Mouse (Mus musculus): Measurements from ENCODE around the gene Abtb2. TPM values are rescaled to one million over a fixed set of nuclear protein-coding genes. Genes with fewer than 3 reads are reported as not detected.

Gene Abtb2
- polyA plus RNA-seq, 1 experiment, result 10.4 TPM

DNA sequence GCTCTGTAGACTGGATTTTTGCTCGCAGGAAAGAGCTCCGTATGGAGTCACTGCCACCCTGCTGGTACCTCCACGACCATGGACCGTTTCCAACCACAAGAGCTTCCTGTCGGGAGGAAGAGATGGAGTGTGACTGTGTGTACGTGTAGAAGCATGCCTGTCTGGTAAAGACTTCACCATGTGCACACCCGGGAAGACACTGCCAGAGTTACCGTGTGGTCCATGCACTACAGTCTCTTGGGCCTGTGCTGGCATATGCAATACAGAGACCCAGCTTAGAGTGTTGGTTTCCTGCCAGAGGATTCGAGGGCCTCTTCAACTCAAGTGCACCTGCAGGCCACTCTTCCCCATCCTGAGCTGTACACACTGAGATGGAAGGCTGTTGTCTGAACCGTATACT is 41.8 kb downstream of the Abtb2 start:
- WGBS, result 57% methylated on average over 10 of the region's 10 CpGs
- TF ChIP-seq POLR2A (IDR thresholded peaks at IDR 0.05; ENCODE audit: borderline replicate concordance, extremely low read depth, low read depth, low read length), result no peak
- peak; percentile 72 for DNase-seq
- Histone ChIP-seq H3K4me1 (ENCODE audit: control insufficient read depth, insufficient read depth, low read length) (peaks cover 8% of the 10 kb centered on the region), H3K4me3 (replicated peaks; ENCODE audit: extremely low read depth, low read depth, low read length) (no peak overlapping the region)

DNA sequence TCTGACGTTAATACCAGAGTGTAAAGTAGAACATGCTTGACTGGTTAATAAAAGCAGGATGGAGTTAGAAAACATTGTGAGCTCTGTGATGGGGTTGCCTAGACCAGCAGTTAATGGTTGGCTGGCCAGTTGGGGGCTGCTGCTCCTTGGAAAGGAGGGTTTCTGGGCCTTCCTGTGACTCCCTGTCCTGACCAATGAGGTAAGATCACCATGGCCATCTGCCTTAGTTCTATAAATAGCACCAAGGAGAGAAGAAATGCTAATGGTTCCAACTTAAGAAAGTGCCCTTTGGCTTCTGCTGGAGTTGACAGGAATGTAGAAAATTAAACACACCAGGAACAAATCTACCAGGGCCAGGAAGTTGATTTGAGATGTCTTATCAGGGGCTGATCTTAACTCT is 42.8 kb downstream of the Abtb2 start:
- no peak for TF ChIP-seq CTCF (IDR thresholded peaks at IDR 0.05; ENCODE audit: insufficient read depth, low read length)
- TF ChIP-seq POLR2A (IDR thresholded peaks at IDR 0.05; ENCODE audit: borderline replicate concordance, extremely low read depth, low read depth, low read length), result no peak
- DNase-seq, result no peak
- Histone ChIP-seq H3K4me3 (replicated peaks; ENCODE audit: extremely low read depth, low read depth, low read length) (no peak overlapping the region), H3K4me1 (ENCODE audit: control insufficient read depth, insufficient read depth, low read length) (peaks cover 8% of the 10 kb centered on the region)
- WGBS, result 44% methylated on average over 1 of the region's 1 CpGs

DNA sequence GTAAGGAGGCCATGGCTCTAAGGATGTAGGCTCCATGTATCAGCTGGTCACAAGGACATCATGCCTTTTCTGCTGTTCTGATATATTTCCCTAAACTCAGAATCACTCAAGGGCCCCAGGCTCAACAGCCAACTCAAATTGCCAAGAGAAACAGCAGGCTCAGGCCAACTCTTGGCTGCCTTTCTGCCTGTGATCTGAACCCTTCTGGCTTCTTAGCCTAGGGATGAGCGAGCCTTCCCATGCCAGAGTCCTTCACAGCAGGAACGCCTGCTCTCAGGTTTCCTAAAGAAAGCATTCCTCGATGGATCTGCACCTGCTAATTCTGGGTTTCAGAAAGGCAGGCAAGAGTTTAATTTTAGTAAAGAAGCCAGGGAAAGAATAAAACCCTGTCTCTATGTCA is 43.4 kb downstream of the Abtb2 start:
- Histone ChIP-seq H3K4me1 (ENCODE audit: control insufficient read depth, insufficient read depth, low read length) (peaks cover 8% of the 10 kb centered on the region), H3K4me3 (replicated peaks; ENCODE audit: extremely low read depth, low read depth, low read length) (no peak overlapping the region)
- TF ChIP-seq POLR2A (IDR thresholded peaks at IDR 0.05; ENCODE audit: borderline replicate concordance, extremely low read depth, low read depth, low read length) (no peak), CTCF (IDR thresholded peaks at IDR 0.05; ENCODE audit: insufficient read depth, low read length) (no peak)
- DNase-seq, result no peak
- 56% methylated on average over 3 of the region's 3 CpGs for WGBS

DNA sequence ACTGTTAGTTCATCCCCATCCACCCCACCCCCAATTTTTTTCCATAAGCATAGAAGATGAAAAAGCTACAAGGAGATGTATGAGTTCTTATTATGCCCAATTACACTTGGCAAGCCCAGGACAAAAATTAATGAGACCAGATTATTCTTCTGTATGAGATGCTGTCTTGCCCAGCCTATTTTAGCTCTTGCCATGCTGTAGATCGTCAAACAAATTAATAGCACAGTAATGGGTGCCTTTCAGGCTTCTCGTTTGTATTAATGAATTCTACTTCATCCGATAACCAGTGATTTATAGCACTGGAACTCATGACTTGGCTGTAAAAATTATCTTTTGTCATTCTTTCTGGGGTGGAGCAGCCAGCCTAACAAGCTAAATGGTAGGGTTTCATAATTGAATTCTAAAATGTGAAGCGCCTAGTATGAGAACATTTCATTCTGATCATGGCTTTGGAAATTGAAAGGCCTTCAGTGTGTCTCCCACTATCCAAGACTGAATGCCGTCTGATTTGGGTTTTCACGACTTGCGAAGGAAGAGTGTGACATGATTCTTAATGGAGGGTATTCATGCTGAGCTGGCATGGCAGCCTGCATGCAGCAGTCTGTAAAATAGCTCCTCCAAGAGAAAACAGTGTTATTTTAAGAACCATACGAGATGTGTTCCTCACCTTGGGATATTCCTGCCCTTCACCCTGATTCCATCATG is 44.9 kb downstream of the Abtb2 start:
- no peak for DNase-seq
- Histone ChIP-seq H3K4me3 (replicated peaks; ENCODE audit: extremely low read depth, low read depth, low read length) (no peak overlapping the region), H3K4me1 (ENCODE audit: control insufficient read depth, insufficient read depth, low read length) (peaks cover 8% of the 10 kb centered on the region)
- 93% methylated on average over 8 of the region's 8 CpGs for WGBS
- TF ChIP-seq POLR2A (IDR thresholded peaks at IDR 0.05; ENCODE audit: borderline replicate concordance, extremely low read depth, low read depth, low read length), result no peak
- no peak for TF ChIP-seq CTCF (IDR thresholded peaks at IDR 0.05; ENCODE audit: insufficient read depth, low read length)

DNA sequence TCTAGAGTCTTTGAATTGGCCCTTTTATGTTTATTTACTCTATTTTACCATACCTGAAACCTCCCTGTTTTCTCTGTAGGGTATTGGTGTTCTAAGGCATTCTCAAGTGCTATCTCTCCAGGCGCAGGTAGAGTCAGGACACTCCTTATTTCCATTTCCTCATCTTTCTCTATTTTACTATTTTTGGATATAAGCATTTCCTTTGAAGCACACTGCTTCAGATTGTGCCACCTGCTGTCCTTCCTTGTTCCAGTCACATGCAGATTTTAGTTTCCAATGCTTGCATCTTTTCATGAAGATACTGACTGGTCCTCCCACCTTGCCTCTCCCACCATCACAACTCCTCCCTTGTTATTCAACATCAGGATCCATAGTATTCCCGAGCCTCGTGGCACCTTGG is 47.8 kb downstream of the Abtb2 start:
- Histone ChIP-seq H3K4me1 (ENCODE audit: control insufficient read depth, insufficient read depth, low read length) (peaks cover 6% of the 10 kb centered on the region; the same call in 1 of the 2 replicates), H3K4me3 (replicated peaks; ENCODE audit: extremely low read depth, low read depth, low read length) (no peak overlapping the region)
- DNase-seq, result no peak
- WGBS, result 66% methylated on average over 3 of the region's 3 CpGs
- TF ChIP-seq POLR2A (IDR thresholded peaks at IDR 0.05; ENCODE audit: borderline replicate concordance, extremely low read depth, low read depth, low read length) (no peak), CTCF (IDR thresholded peaks at IDR 0.05; ENCODE audit: insufficient read depth, low read length) (no peak)

DNA sequence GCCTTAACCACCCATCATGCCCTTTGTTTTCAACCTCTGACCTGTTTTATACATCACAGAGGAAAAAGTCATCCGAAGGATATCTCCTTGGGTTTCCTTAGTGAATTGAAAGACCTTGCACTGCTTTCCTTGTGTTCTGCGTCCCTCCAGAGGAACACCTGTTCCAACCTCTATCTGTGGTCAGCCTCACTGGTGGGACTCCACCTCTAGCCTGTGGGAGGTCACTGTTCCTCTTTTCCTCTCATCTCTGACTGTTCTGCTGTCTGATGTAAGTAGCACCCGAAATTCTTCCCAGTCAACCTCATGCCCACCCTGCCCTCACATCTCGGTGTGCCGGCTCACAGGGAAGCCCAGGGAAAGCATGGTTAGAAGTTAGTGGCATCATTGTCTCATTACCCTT is 48.9 kb downstream of the Abtb2 start:
- no peak for DNase-seq
- 83% methylated on average over 5 of the region's 5 CpGs for WGBS

DNA sequence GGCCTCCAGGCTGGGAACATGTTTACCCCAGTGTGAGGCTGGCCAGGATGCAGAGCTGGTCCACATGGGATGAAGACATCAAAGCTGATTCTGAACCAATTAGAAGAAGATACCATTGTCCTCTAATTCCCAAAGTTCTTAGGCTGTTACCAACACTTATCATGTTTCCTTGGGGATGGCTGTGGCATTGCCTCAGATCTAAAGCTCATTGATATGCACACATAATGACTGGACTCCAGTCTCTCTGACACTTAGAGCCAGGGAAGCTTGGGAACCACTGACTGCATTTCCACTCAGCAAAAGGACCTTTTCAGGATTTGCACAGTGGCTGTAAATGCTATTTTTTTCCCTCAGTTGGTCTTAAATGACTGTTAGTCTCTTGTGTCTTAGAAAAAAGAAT is 52.3 kb downstream of the Abtb2 start:
- H3K4me3 ChIP-seq (replicated peaks; ENCODE audit: extremely low read depth, low read depth, low read length), result no peak overlapping the region
- DNase-seq, result no peak
- H3K4me1 ChIP-seq (ENCODE audit: control insufficient read depth, insufficient read depth, low read length), result no peaks in the 10 kb centered on the region
- TF ChIP-seq POLR2A (IDR thresholded peaks at IDR 0.05; ENCODE audit: borderline replicate concordance, extremely low read depth, low read depth, low read length), result no peak
- TF ChIP-seq CTCF (IDR thresholded peaks at IDR 0.05; ENCODE audit: insufficient read depth, low read length), result no peak

More for the DNA sequence above, 48.9 kb downstream of the Abtb2 start:
- H3K4me3 ChIP-seq (replicated peaks; ENCODE audit: extremely low read depth, low read depth, low read length), result no peak overlapping the region
- TF ChIP-seq POLR2A (IDR thresholded peaks at IDR 0.05; ENCODE audit: borderline replicate concordance, extremely low read depth, low read depth, low read length) (no peak), CTCF (IDR thresholded peaks at IDR 0.05; ENCODE audit: insufficient read depth, low read length) (no peak)
- H3K4me1 ChIP-seq (ENCODE audit: control insufficient read depth, insufficient read depth, low read length), result no peaks in the 10 kb centered on the region

DNA sequence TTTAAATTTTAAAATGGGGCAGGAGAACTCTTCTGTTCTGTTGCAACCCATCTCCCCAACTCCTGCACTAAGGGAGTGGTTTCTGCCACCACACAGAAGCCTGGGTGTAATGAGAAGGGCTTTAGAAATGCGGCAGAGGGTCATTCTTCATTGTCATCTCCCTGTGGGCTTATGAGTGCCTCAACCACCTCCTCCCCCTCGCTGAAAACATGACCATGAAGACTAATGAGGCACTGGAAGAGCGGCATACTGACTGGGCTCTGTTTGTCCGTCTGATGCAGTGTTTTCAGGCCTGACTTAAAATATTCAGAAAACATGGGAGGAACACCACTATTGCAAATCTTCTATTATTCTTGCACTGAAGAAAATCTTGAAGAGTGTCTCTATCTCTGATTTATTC is 56.8 kb downstream of the Abtb2 start:
- peaks cover 4% of the 10 kb centered on the region; the same call in 1 of the 2 replicates for H3K4me1 ChIP-seq (ENCODE audit: control insufficient read depth, insufficient read depth, low read length)
- no peak overlapping the region for H3K4me3 ChIP-seq (replicated peaks; ENCODE audit: extremely low read depth, low read depth, low read length)
- DNase-seq, result no peak
- TF ChIP-seq POLR2A (IDR thresholded peaks at IDR 0.05; ENCODE audit: borderline replicate concordance, extremely low read depth, low read depth, low read length) (no peak), CTCF (IDR thresholded peaks at IDR 0.05; ENCODE audit: insufficient read depth, low read length) (no peak)
- WGBS, result 80% methylated on average over 4 of the region's 4 CpGs

DNA sequence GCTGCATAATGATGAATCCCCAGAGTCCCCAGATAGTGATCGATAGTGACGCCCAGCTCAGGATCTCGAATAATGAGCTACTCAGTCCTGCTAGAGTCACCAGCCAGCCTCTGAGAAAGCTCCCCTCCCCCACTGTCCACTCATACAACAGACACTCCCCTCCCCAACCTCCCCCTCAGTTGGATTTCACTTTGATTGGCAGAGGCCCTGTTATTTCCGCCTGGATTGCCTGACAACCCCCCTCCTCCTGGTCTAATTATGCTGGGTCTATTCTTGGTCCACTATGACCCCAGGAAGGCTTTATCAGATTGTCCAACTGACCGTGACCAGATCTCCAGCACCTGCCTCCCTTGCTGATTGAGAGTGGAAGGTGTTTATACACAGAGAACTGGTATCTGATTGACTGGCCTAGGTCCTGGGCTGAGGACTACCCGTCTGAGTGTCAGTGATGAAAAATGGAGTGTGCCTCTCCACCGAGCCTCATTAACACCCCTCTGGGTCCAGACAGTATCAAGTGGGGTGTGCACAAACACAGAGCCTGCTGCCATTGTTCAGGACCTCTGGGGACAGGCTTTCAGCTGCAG is 59.3 kb downstream of the Abtb2 start:
- no peak for DNase-seq
- no peak for TF ChIP-seq POLR2A (IDR thresholded peaks at IDR 0.05; ENCODE audit: borderline replicate concordance, extremely low read depth, low read depth, low read length)
- TF ChIP-seq CTCF (IDR thresholded peaks at IDR 0.05; ENCODE audit: insufficient read depth, low read length), result no peak
- no peak overlapping the region for H3K4me3 ChIP-seq (replicated peaks; ENCODE audit: extremely low read depth, low read depth, low read length)
- peaks cover 4% of the 10 kb centered on the region; the same call in 1 of the 2 replicates for H3K4me1 ChIP-seq (ENCODE audit: control insufficient read depth, insufficient read depth, low read length)
- WGBS, result 37% methylated on average over 7 of the region's 7 CpGs

DNA sequence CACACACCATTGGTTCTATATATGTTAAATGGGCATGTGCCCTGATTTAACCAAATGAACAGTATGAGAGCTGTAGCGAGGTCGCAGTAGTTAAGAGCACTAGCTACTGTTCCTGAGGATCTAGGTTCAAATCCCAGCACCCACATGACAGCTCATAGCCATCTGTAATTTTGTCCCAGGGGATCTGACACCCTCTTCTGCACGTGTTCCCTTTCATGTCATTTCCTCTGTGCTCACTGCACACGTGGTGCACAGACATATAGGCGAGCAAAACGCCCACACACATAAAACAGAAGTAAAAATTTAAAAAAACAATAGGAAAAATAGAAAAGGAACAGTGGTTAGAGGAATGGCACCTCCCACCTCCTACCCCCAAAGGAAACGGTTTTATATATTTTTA is 61.0 kb downstream of the Abtb2 start:
- Histone ChIP-seq H3K4me1 (ENCODE audit: control insufficient read depth, insufficient read depth, low read length) (peaks cover 4% of the 10 kb centered on the region; the same call in 1 of the 2 replicates), H3K4me3 (replicated peaks; ENCODE audit: extremely low read depth, low read depth, low read length) (no peak overlapping the region)
- DNase-seq, result no peak
- no peak for TF ChIP-seq POLR2A (IDR thresholded peaks at IDR 0.05; ENCODE audit: borderline replicate concordance, extremely low read depth, low read depth, low read length)
- no peak for TF ChIP-seq CTCF (IDR thresholded peaks at IDR 0.05; ENCODE audit: insufficient read depth, low read length)
- WGBS, result 69% methylated on average over 7 of the region's 7 CpGs
